Mouse (Mus musculus): Measurements from ENCODE around the gene Ftl1.

DNA sequence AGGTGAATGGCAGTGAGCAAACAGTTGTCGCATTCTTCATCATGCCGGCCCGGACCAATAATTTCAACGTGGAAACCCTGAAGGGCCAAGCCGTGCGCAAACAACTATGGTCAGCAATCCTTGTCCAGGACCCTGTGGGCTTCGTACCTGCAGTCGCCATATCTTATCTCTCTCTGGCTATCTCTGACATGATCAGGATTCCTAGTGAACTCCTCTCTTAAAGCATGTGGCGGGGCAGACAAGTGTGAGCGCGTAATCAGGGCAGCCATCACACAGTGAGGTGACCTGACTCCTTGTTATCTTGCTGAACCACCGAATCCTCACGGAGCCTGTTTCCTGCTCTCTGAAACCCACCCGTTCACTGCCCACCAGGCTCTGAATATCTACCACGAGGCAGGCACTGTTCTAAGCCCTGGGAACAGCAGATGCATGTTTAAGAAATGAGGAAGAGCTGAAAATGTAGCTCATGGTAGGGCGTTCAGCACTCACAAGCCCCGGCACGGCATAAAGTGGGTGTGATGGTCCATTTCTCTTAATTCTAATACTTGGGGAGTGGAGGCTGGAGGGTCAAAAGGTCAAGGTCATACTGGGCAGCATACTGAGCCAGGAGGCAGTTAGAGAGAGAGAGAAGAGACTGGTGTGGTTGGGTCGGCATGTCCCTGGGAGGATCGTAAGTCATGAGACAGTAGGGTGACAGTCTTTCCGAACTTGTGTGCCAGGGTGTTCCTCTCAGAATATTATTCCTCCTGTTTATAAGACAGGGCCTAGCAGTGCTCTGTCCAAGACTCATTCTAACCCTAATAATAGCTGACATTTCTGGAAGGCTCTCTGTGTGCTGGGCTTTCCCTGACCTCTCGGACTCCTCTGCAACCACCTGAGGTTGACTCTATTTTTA lies 15.9 kb downstream of the Ftl1 start:
- TF ChIP-seq EP300 (IDR thresholded peaks at IDR 0.05; ENCODE audit: low read depth) (no peak), CTCF (IDR thresholded peaks at IDR 0.05; ENCODE audit: low read depth) (no peak)

Measured in liver, postnatal 0 days (tissue).